Mouse (Mus musculus) forebrain, postnatal 0 days (tissue): ENCODE results near the gene Fbxl16. TPM values are rescaled to one million over a fixed set of nuclear protein-coding genes. Genes with fewer than 3 reads are reported as not detected.

Experiments used
- ATAC-seq: fragments of 200-750 bp; cut with Nextera tagmentation; 2 replicates; pipeline ENCODE4 v1.8.0; 2017; ENCODE audit warnings: mild to moderate bottlenecking, moderate library complexity
- DNase-seq: peaks from one replicate; pipeline ENCODE4 v3.0.0-alpha.2; 2015
- H3K27ac ChIP-seq: fragments of 300-500 bp; sonication (generic); 2 replicates; pipeline ENCODE4 v1.5.1; 2014; ENCODE audit warnings: low read depth, mild to moderate bottlenecking, antibody characterized with exemption, low read length, moderate library complexity, mixed read lengths
- H3K27me3 ChIP-seq: fragments of 300-500 bp; sonication (generic); 2 replicates; pipeline ENCODE4 v1.6.1; 2014; ENCODE audit warnings: mild to moderate bottlenecking, low read length, mixed read lengths; ENCODE audit not compliant: insufficient read depth
- H3K36me3 ChIP-seq: fragments of 300-500 bp; sonication (generic); 2 replicates; pipeline ENCODE4 v1.6.1; 2014; ENCODE audit warnings: mild to moderate bottlenecking, moderate library complexity; ENCODE audit not compliant: insufficient read depth
- H3K4me1 ChIP-seq: fragments of 300-500 bp; sonication (generic); 2 replicates; pipeline ENCODE4 v1.6.1; 2014; ENCODE audit warnings: antibody characterized with exemption; ENCODE audit not compliant: insufficient read depth
- H3K4me2 ChIP-seq: fragments of 300-500 bp; sonication (generic); 2 replicates; pipeline ENCODE4 v1.6.1; 2014; ENCODE audit warnings: low read depth, mild to moderate bottlenecking, moderate library complexity
- H3K4me3 ChIP-seq: fragments of 300-500 bp; sonication (generic); 2 replicates; pipeline ENCODE4 v1.5.1; 2014; ENCODE audit warnings: low read depth, low read length, mixed read lengths
- H3K9ac ChIP-seq: fragments of 300-500 bp; sonication (generic); 2 replicates; pipeline ENCODE4 v1.6.1; 2014; ENCODE audit warnings: mild to moderate bottlenecking
- H3K9me3 ChIP-seq: fragments of 300-500 bp; sonication (generic); 2 replicates; pipeline ENCODE4 v1.6.1; 2016; ENCODE audit warnings: low read length
- CTCF ChIP-seq: sonication (generic); IDR thresholded peaks from 2 replicates; pipeline ENCODE4 v1.5.1; 2016; ENCODE audit warnings: antibody characterized with exemption, control low read depth, low read depth
- WGBS: fragments of 180-500 bp; shearing (Covaris S2); extraction: QIAGEN DNeasy Blood & Tissue Kit; methylation state at CpG from one replicate; pipeline ENCODE4 v1.1.7; 2014; 5-methylcytosine and 5-hydroxymethylcytosine counted together
- polyA plus RNA-seq: library from polyadenylated mRNA; unstranded; fragments of >200 nt; fragmentation: Nextera tagmentation; extraction: Ambion mirVana; gene quantifications from 2 replicates; pipeline ENCODE4 v1.2.1, GENCODE M21; 2015
- total RNA-seq: library from RNA; depleted of rRNA; stranded (reverse); fragments of >200 nt; gene quantifications from 2 replicates; pipeline ENCODE4 v1.2.3, GENCODE M21; 2014

Fbxl16 gene
- total and polyA plus RNA-seq, 2 experiments from 2014 or later, result 58.7 to 133 TPM

GRCm38 (mm10) chr17:25823452-25823851 lies 14.6 kb downstream of the Fbxl16 start, which contains the start of gene Wdr24:
Gene Wdr24 (plus strand): TSS chr17:25823627.
- TF ChIP-seq CTCF, result no peak
- H3K27ac ChIP-seq, result peak within 1 kb of the TSS; percentile 66
- peaks cover 16% of the 10 kb centered on the region for H3K4me1 ChIP-seq
- no peaks in the 10 kb centered on the region for H3K9me3 ChIP-seq
- peaks cover 36% of the 10 kb centered on the region for H3K36me3 ChIP-seq
- H3K4me3 ChIP-seq, result peak within 1 kb of the TSS; percentile 52
- DNase-seq (peak; percentile 93), ATAC-seq (peak; percentile 95)
- no peaks in the 10 kb centered on the region for H3K27me3 ChIP-seq
- H3K9ac ChIP-seq, result peak within 1 kb of the TSS; percentile 69
- H3K4me2 ChIP-seq, result peak within 1 kb of the TSS; percentile 96
- WGBS, result 0% methylated on average over 18 of the region's 18 CpGs

- Histone ChIP-seq H3K36me3 (peaks cover 28% of the 10 kb centered on the region), H3K9ac (no peak overlapping the region), H3K4me3 (peak overlapping the region; percentile 52; the same call in 1 of the 2 replicates), H3K4me2 (peak overlapping the region; percentile 96), H3K9me3 (no peaks in the 10 kb centered on the region), H3K4me1 (peaks cover 18% of the 10 kb centered on the region), H3K27me3 (no peaks in the 10 kb centered on the region), H3K27ac (no peak overlapping the region)
- DNase-seq (no peak), ATAC-seq (no peak)
- no peak for TF ChIP-seq CTCF
- WGBS, result 73% methylated on average over 17 of the region's 17 CpGs
Measured at GRCm38 (mm10) chr17:25824362-25825142, 15.7 kb downstream of the Fbxl16 start.

GRCm38 (mm10) chr17:25825311-25825710 lies 16.4 kb downstream of the Fbxl16 start:
- Histone ChIP-seq H3K9me3 (no peaks in the 10 kb centered on the region), H3K27me3 (no peaks in the 10 kb centered on the region), H3K4me2 (no peak overlapping the region), H3K36me3 (peaks cover 27% of the 10 kb centered on the region), H3K27ac (no peak overlapping the region), H3K9ac (no peak overlapping the region), H3K4me3 (no peak overlapping the region), H3K4me1 (peaks cover 24% of the 10 kb centered on the region)
- TF ChIP-seq CTCF, result no peak
- 87% methylated on average over 6 of the region's 6 CpGs for WGBS
- ATAC-seq (no peak), DNase-seq (no peak)

DNA sequence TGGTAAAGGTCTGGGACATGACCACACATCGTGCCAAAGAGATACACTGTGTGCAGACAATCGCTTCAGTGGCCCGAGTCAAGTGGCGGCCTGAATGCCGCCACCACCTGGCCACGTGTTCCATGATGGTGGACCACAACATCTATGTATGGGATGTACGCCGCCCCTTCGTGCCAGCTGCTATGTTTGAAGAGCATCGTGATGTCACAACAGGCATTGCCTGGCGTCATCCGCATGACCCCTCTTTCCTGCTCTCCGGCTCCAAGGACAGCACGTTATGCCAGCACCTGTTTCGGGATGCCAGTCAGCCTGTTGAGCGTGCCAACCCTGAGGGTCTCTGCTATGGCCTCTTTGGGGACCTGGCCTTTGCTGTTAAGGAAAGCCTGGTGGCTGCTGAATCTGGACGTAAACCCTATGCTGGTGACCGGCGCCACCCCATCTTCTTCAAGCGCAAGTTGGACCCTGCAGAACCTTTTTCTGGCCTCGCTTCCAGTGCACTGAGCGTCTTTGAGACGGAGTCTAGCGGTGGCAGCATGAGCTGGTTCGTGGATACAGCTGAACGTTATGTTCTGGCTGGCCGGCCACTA lies 17.2 kb downstream of the Fbxl16 start:
- Histone ChIP-seq H3K4me1 (peaks cover 24% of the 10 kb centered on the region), H3K27me3 (no peaks in the 10 kb centered on the region), H3K4me2 (no peak overlapping the region), H3K4me3 (no peak overlapping the region), H3K9me3 (no peaks in the 10 kb centered on the region), H3K36me3 (peaks cover 33% of the 10 kb centered on the region), H3K27ac (no peak overlapping the region), H3K9ac (no peak overlapping the region)
- no peak for TF ChIP-seq CTCF
- WGBS, result 95% methylated on average over 27 of the region's 27 CpGs
- ATAC-seq (no peak), DNase-seq (no peak)

GRCm38 (mm10) chr17:25827011-25827410 lies 18.1 kb downstream of the Fbxl16 start:
- H3K27ac ChIP-seq, result no peak overlapping the region
- peaks cover 37% of the 10 kb centered on the region for H3K36me3 ChIP-seq
- peaks cover 33% of the 10 kb centered on the region for H3K4me1 ChIP-seq
- no peak for TF ChIP-seq CTCF
- H3K4me3 ChIP-seq, result no peak overlapping the region
- H3K9ac ChIP-seq, result no peak overlapping the region
- H3K27me3 ChIP-seq, result no peaks in the 10 kb centered on the region
- DNase-seq, result no peak
- no peaks in the 10 kb centered on the region for H3K9me3 ChIP-seq
- ATAC-seq, result no peak
- WGBS, result 93% methylated on average over 13 of the region's 13 CpGs
- no peak overlapping the region for H3K4me2 ChIP-seq

- 91% methylated on average over 22 of the region's 22 CpGs for WGBS
- Histone ChIP-seq H3K4me3 (no peak overlapping the region), H3K27me3 (no peaks in the 10 kb centered on the region), H3K4me2 (no peak overlapping the region), H3K4me1 (peaks cover 34% of the 10 kb centered on the region), H3K9ac (no peak overlapping the region; the same call in 1 of the 2 replicates), H3K36me3 (peaks cover 37% of the 10 kb centered on the region), H3K27ac (no peak overlapping the region), H3K9me3 (no peaks in the 10 kb centered on the region)
- TF ChIP-seq CTCF, result no peak
- ATAC-seq (no peak), DNase-seq (no peak)
Measured at GRCm38 (mm10) chr17:25827546-25828222, 18.8 kb downstream of the Fbxl16 start.

- WGBS, result 78% methylated on average over 8 of the region's 8 CpGs
- DNase-seq (no peak), ATAC-seq (no peak)
- Histone ChIP-seq H3K27ac (peak overlapping the region; percentile 95), H3K36me3 (peaks cover 37% of the 10 kb centered on the region), H3K4me2 (peak overlapping the region; percentile 58), H3K4me1 (peaks cover 34% of the 10 kb centered on the region), H3K9me3 (no peaks in the 10 kb centered on the region), H3K27me3 (no peaks in the 10 kb centered on the region), H3K4me3 (peak overlapping the region; percentile 52), H3K9ac (peak overlapping the region; percentile 80)
- TF ChIP-seq CTCF, result no peak
Measured at GRCm38 (mm10) chr17:25828223-25828594, 19.3 kb downstream of the Fbxl16 start.
